Mouse (Mus musculus): ENCODE data around the gene Rad9a. TPM values are rescaled to one million over a fixed set of nuclear protein-coding genes. Genes with fewer than 3 reads are reported as not detected.

The Rad9a gene
- polyA plus RNA-seq, 1 experiment = 16.7 TPM

GRCm38 (mm10) chr19:4220957-4221743, 19.7 kb upstream of the Rad9a start:
- Histone ChIP-seq H3K4me3 (no peak overlapping the region), H3K79me2 (ENCODE audit: control insufficient read depth, insufficient read depth) (peaks cover 29% of the 10 kb centered on the region), H3K36me3 (ENCODE audit: control insufficient read depth, insufficient read depth) (no peaks in the 10 kb centered on the region), H3ac (ENCODE audit: control insufficient read depth, insufficient read length) (no peak overlapping the region), H3K27me3 (ENCODE audit: control insufficient read depth, insufficient read depth, insufficient read length) (no peaks in the 10 kb centered on the region), H3K4me2 (ENCODE audit: low read depth) (no peak overlapping the region)
- TF ChIP-seq MYOD1 (IDR thresholded peaks at IDR 0.05; ENCODE audit: control insufficient read depth in 1 of 3, insufficient read length in 2 of 3, low read depth in 2 of 3) (no peak), E2F4 (IDR thresholded peaks at IDR 0.05; ENCODE audit: insufficient read depth) (no peak), MYOG (IDR thresholded peaks at IDR 0.05; ENCODE audit: control insufficient read depth in 1 of 3, insufficient read depth in 1 of 3, insufficient read length in 2 of 3, low read depth in 2 of 3) (no peak), TCF3 (IDR thresholded peaks at IDR 0.05; ENCODE audit: insufficient read length, low read depth) (no peak), POLR2A (IDR thresholded peaks at IDR 0.05; ENCODE audit: insufficient read length, low read depth) (no peak), MAX (IDR thresholded peaks at IDR 0.05; ENCODE audit: low read depth) (no peak), CEBPB (IDR thresholded peaks at IDR 0.05; ENCODE audit: insufficient read depth, poor library complexity, severe bottlenecking) (no peak), USF1 (IDR thresholded peaks at IDR 0.05; ENCODE audit: low read depth) (no peak), SRF (IDR thresholded peaks at IDR 0.05; ENCODE audit: control insufficient read depth, insufficient read length, low read depth) (no peak)

- no peak overlapping the region for H3K4me2 ChIP-seq (ENCODE audit: low read depth)
- no peak for TF ChIP-seq REST (IDR thresholded peaks at IDR 0.05; ENCODE audit: insufficient read depth, insufficient read length)
- TF ChIP-seq E2F4 (IDR thresholded peaks at IDR 0.05; ENCODE audit: insufficient read depth) = no peak
- no peak for TF ChIP-seq TCF3 (IDR thresholded peaks at IDR 0.05; ENCODE audit: insufficient read length, low read depth)
- no peak for TF ChIP-seq CEBPB (IDR thresholded peaks at IDR 0.05; ENCODE audit: insufficient read depth, poor library complexity, severe bottlenecking)
- no peak for TF ChIP-seq USF1 (IDR thresholded peaks at IDR 0.05; ENCODE audit: low read depth)
- TF ChIP-seq TCF12 (IDR thresholded peaks at IDR 0.05; ENCODE audit: insufficient read depth, poor library complexity, severe bottlenecking) = no peak
- no peak for TF ChIP-seq POLR2AphosphoS2 (IDR thresholded peaks at IDR 0.05; ENCODE audit: insufficient read length, low read depth)
- no peak for TF ChIP-seq MYOG (IDR thresholded peaks at IDR 0.05; ENCODE audit: control insufficient read depth in 1 of 3, insufficient read depth in 1 of 3, insufficient read length in 2 of 3, low read depth in 2 of 3)
- TF ChIP-seq MAX (IDR thresholded peaks at IDR 0.05; ENCODE audit: low read depth) = no peak
- no peak for TF ChIP-seq MYOD1 (IDR thresholded peaks at IDR 0.05; ENCODE audit: control insufficient read depth in 1 of 3, insufficient read length in 2 of 3, low read depth in 2 of 3)
- no peak for TF ChIP-seq POLR2A (IDR thresholded peaks at IDR 0.05; ENCODE audit: insufficient read length, low read depth)
- no peak for TF ChIP-seq SRF (IDR thresholded peaks at IDR 0.05; ENCODE audit: control insufficient read depth, insufficient read length, low read depth)
- H3K36me3 ChIP-seq (ENCODE audit: control insufficient read depth, insufficient read depth) = no peaks in the 10 kb centered on the region
- H3K4me3 ChIP-seq = no peak overlapping the region
- H3K27me3 ChIP-seq (ENCODE audit: control insufficient read depth, insufficient read depth, insufficient read length) = no peaks in the 10 kb centered on the region
- peaks cover 36% of the 10 kb centered on the region for H3K79me2 ChIP-seq (ENCODE audit: control insufficient read depth, insufficient read depth)
- no peak overlapping the region for H3ac ChIP-seq (ENCODE audit: control insufficient read depth, insufficient read length)
These were observed 19.0 kb upstream of the Rad9a start for GRCm38 (mm10) chr19:4220416-4220815.

DNA sequence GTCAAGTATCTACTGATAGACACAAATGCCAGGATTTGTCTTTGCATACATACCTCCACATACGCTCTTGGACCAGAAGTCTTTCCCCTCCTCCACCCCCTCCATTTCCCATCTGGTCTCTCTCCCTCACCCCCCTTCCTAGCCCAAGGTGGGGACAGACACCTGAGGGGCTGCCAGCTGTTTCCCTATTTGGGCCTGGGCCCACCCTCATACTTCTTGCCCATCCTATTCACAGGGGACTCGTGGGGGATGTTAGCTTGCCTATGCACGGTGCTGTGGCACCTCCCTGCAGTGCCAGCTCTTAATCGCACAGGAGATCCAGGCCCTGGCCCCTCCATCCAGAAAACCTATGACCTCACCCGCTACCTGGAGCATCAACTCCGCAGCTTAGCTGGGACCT, 18.5 kb upstream of the Rad9a start:
- Histone ChIP-seq H3ac (ENCODE audit: control insufficient read depth, insufficient read length) (no peak overlapping the region), H3K36me3 (ENCODE audit: control insufficient read depth, insufficient read depth) (no peaks in the 10 kb centered on the region), H3K4me3 (no peak overlapping the region), H3K79me2 (ENCODE audit: control insufficient read depth, insufficient read depth) (peaks cover 37% of the 10 kb centered on the region), H3K27me3 (ENCODE audit: control insufficient read depth, insufficient read depth, insufficient read length) (no peaks in the 10 kb centered on the region), H3K4me2 (ENCODE audit: low read depth) (no peak overlapping the region)
- TF ChIP-seq TCF3 (IDR thresholded peaks at IDR 0.05; ENCODE audit: insufficient read length, low read depth) (no peak), MYOG (IDR thresholded peaks at IDR 0.05; ENCODE audit: control insufficient read depth in 1 of 3, insufficient read depth in 1 of 3, insufficient read length in 2 of 3, low read depth in 2 of 3) (no peak), E2F4 (IDR thresholded peaks at IDR 0.05; ENCODE audit: insufficient read depth) (no peak), TCF12 (IDR thresholded peaks at IDR 0.05; ENCODE audit: insufficient read depth, poor library complexity, severe bottlenecking) (no peak), SRF (IDR thresholded peaks at IDR 0.05; ENCODE audit: control insufficient read depth, insufficient read length, low read depth) (no peak), POLR2A (IDR thresholded peaks at IDR 0.05; ENCODE audit: insufficient read length, low read depth) (no peak), CEBPB (IDR thresholded peaks at IDR 0.05; ENCODE audit: insufficient read depth, poor library complexity, severe bottlenecking) (no peak), MAX (IDR thresholded peaks at IDR 0.05; ENCODE audit: low read depth) (no peak), USF1 (IDR thresholded peaks at IDR 0.05; ENCODE audit: low read depth) (no peak), REST (IDR thresholded peaks at IDR 0.05; ENCODE audit: insufficient read depth, insufficient read length) (no peak)

DNA sequence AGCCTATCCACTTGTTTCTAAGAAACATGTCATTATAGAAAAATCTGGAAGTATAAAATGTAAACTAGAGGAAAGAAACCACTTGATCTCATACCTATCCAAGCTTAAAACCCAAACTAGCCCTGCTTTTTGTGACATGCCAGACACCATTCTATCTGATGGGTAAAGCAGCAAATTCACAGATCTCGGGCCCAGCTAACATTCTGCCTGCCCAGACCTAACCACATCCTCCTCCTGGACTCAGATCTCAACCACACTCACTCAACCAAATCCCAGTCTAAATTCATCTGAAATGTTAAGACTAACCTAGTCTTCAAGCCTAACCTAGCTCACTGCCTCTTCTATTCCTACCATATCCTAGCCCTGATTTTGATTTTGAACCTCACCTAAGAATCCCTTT, 17.3 kb upstream of the Rad9a start:
- Histone ChIP-seq H3K27me3 (ENCODE audit: control insufficient read depth, insufficient read depth, insufficient read length) (no peaks in the 10 kb centered on the region), H3K4me2 (ENCODE audit: low read depth) (no peak overlapping the region), H3K36me3 (ENCODE audit: control insufficient read depth, insufficient read depth) (no peaks in the 10 kb centered on the region), H3ac (ENCODE audit: control insufficient read depth, insufficient read length) (no peak overlapping the region), H3K4me3 (no peak overlapping the region), H3K79me2 (ENCODE audit: control insufficient read depth, insufficient read depth) (peaks cover 37% of the 10 kb centered on the region)
- TF ChIP-seq REST (IDR thresholded peaks at IDR 0.05; ENCODE audit: insufficient read depth, insufficient read length) (no peak), MYOG (IDR thresholded peaks at IDR 0.05; ENCODE audit: control insufficient read depth in 1 of 3, insufficient read depth in 1 of 3, insufficient read length in 2 of 3, low read depth in 2 of 3) (no peak), SRF (IDR thresholded peaks at IDR 0.05; ENCODE audit: control insufficient read depth, insufficient read length, low read depth) (no peak)

DNA sequence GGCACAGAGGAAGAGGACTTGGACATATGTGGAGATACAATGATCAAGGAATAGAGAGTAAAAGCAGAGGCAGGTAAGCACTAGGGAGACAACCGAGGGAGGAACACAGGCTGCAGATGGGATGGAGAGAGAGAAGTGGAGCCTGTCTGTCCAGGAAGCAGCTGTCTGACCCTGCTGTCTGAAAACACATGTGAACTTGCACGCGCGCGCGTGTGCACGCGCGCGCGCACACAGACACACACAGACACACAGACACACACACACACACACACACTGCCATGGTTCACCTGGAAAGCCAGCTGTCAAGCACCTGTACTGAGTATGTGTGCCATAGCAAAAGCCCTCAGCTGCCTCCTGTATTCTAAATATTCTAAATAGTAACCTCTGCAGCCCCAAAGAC, 16.8 kb upstream of the Rad9a start:
- H3K4me2 ChIP-seq (ENCODE audit: low read depth) = no peak overlapping the region
- H3K36me3 ChIP-seq (ENCODE audit: control insufficient read depth, insufficient read depth) = no peaks in the 10 kb centered on the region
- H3ac ChIP-seq (ENCODE audit: control insufficient read depth, insufficient read length) = no peak overlapping the region
- no peak for TF ChIP-seq MYOD1 (IDR thresholded peaks at IDR 0.05; ENCODE audit: control insufficient read depth in 1 of 3, insufficient read length in 2 of 3, low read depth in 2 of 3)
- TF ChIP-seq TCF12 (IDR thresholded peaks at IDR 0.05; ENCODE audit: insufficient read depth, poor library complexity, severe bottlenecking) = no peak
- no peak for TF ChIP-seq SRF (IDR thresholded peaks at IDR 0.05; ENCODE audit: control insufficient read depth, insufficient read length, low read depth)
- no peak for TF ChIP-seq E2F4 (IDR thresholded peaks at IDR 0.05; ENCODE audit: insufficient read depth)
- no peak for TF ChIP-seq MYOG (IDR thresholded peaks at IDR 0.05; ENCODE audit: control insufficient read depth in 1 of 3, insufficient read depth in 1 of 3, insufficient read length in 2 of 3, low read depth in 2 of 3)
- no peak for TF ChIP-seq TCF3 (IDR thresholded peaks at IDR 0.05; ENCODE audit: insufficient read length, low read depth)
- no peak for TF ChIP-seq POLR2AphosphoS2 (IDR thresholded peaks at IDR 0.05; ENCODE audit: insufficient read length, low read depth)
- no peak for TF ChIP-seq USF1 (IDR thresholded peaks at IDR 0.05; ENCODE audit: low read depth)
- TF ChIP-seq MAX (IDR thresholded peaks at IDR 0.05; ENCODE audit: low read depth) = no peak
- TF ChIP-seq CEBPB (IDR thresholded peaks at IDR 0.05; ENCODE audit: insufficient read depth, poor library complexity, severe bottlenecking) = no peak
- no peak for TF ChIP-seq REST (IDR thresholded peaks at IDR 0.05; ENCODE audit: insufficient read depth, insufficient read length)
- no peak for TF ChIP-seq POLR2A (IDR thresholded peaks at IDR 0.05; ENCODE audit: insufficient read length, low read depth)
- peaks cover 37% of the 10 kb centered on the region for H3K79me2 ChIP-seq (ENCODE audit: control insufficient read depth, insufficient read depth)
- H3K27me3 ChIP-seq (ENCODE audit: control insufficient read depth, insufficient read depth, insufficient read length) = no peaks in the 10 kb centered on the region
- no peak overlapping the region for H3K4me3 ChIP-seq
